Mouse (Mus musculus) G1E-ER4 (cell line): Measurements from ENCODE around the gene Arhgap10. TPM values are rescaled to one million over a fixed set of nuclear protein-coding genes. Genes with fewer than 3 reads are reported as not detected.

Experiments used
- GATA1 ChIP-seq: IDR thresholded peaks from one replicate; pipeline ENCODE4 v1.8.0; 2012; ENCODE audit warnings: low read length, inconsistent platforms
- polyA plus RNA-seq: library from polyadenylated mRNA; stranded (reverse); fragments of >175 nt; gene quantifications from 2 replicates; pipeline ENCODE4 v1.2.3, GENCODE M21; 2012

The Arhgap10 gene
- polyA plus RNA-seq, 1 experiment: 21.0 TPM

GRCm38 (mm10) chr8:77524018-77524615 is 6.4 kb upstream of the Arhgap10 start:
- no peak for TF ChIP-seq GATA1

- no peak for TF ChIP-seq GATA1
Observed at GRCm38 (mm10) chr8:77522984-77523383, 5.2 kb upstream of the Arhgap10 start.

- TF ChIP-seq GATA1: no peak
Observed at GRCm38 (mm10) chr8:77521028-77521785, 3.5 kb upstream of the Arhgap10 start.

- TF ChIP-seq GATA1: no peak
Observed at GRCm38 (mm10) chr8:77520601-77521000, 2.8 kb upstream of the Arhgap10 start.

- no peak for TF ChIP-seq GATA1
Observed at GRCm38 (mm10) chr8:77518201-77519115, 705 bp upstream of the Arhgap10 start.

- TF ChIP-seq GATA1: no peak
Observed at GRCm38 (mm10) chr8:77516845-77517244, 908 bp downstream of the Arhgap10 start.

GRCm38 (mm10) chr8:77515786-77516185 is 2.0 kb downstream of the Arhgap10 start:
- TF ChIP-seq GATA1: no peak

GRCm38 (mm10) chr8:77515201-77515600 is 2.6 kb downstream of the Arhgap10 start:
- no peak for TF ChIP-seq GATA1

- TF ChIP-seq GATA1: no peak
Observed at GRCm38 (mm10) chr8:77511750-77512493, 5.8 kb downstream of the Arhgap10 start.

GRCm38 (mm10) chr8:77510426-77510825 is 7.3 kb downstream of the Arhgap10 start:
- TF ChIP-seq GATA1: no peak

- TF ChIP-seq GATA1: no peak
Observed at GRCm38 (mm10) chr8:77509044-77509443, 8.7 kb downstream of the Arhgap10 start.

- no peak for TF ChIP-seq GATA1
Observed at GRCm38 (mm10) chr8:77507510-77508035, 10.2 kb downstream of the Arhgap10 start.

- TF ChIP-seq GATA1: no peak
Observed at GRCm38 (mm10) chr8:77506539-77506938, 11.2 kb downstream of the Arhgap10 start.

GRCm38 (mm10) chr8:77502547-77502946 is 15.2 kb downstream of the Arhgap10 start:
- no peak for TF ChIP-seq GATA1

GRCm38 (mm10) chr8:77501131-77501530 is 16.6 kb downstream of the Arhgap10 start:
- TF ChIP-seq GATA1: no peak
